Mouse (Mus musculus) lung, embryonic 14.5 days (tissue): ENCODE results near the gene Fars2. TPM values are rescaled to one million over a fixed set of nuclear protein-coding genes. Genes with fewer than 3 reads are reported as not detected.

Experiments used
- ATAC-seq: fragments of 200-750 bp; cut with Nextera tagmentation; 2 replicates; pipeline ENCODE4 v1.8.0; 2017; ENCODE audit warnings: mild to moderate bottlenecking, moderate TSS enrichment, moderate library complexity; ENCODE audit not compliant: insufficient read depth
- DNase-seq: peaks from one replicate; pipeline ENCODE4 v3.0.0-alpha.2; 2015
- H3K27ac ChIP-seq: fragments of 300-500 bp; sonication (generic); 2 replicates; pipeline ENCODE4 v1.5.1; 2014; ENCODE audit warnings: low read depth, mild to moderate bottlenecking, moderate library complexity
- H3K27me3 ChIP-seq: fragments of 300-500 bp; sonication (generic); 2 replicates; pipeline ENCODE4 v1.6.1; 2014; ENCODE audit warnings: low read length, control low read depth; ENCODE audit not compliant: insufficient read depth
- H3K36me3 ChIP-seq: fragments of 300-500 bp; sonication (generic); 2 replicates; pipeline ENCODE4 v1.6.1; 2014; ENCODE audit warnings: control low read depth; ENCODE audit not compliant: insufficient read depth
- H3K4me1 ChIP-seq: fragments of 300-500 bp; sonication (generic); 2 replicates; pipeline ENCODE4 v1.6.1; 2014; ENCODE audit warnings: antibody characterized with exemption, control low read depth; ENCODE audit not compliant: insufficient read depth
- H3K4me2 ChIP-seq: fragments of 300-500 bp; sonication (generic); 2 replicates; pipeline ENCODE4 v1.6.1; 2014; ENCODE audit warnings: mild to moderate bottlenecking
- H3K4me3 ChIP-seq: fragments of 300-500 bp; sonication (generic); 2 replicates; pipeline ENCODE4 v1.5.1; 2014; ENCODE audit warnings: low read depth, low read length
- H3K9ac ChIP-seq: fragments of 300-500 bp; sonication (generic); 2 replicates; pipeline ENCODE4 v1.6.1; 2014
- H3K9me3 ChIP-seq: fragments of 300-500 bp; sonication (generic); 2 replicates; pipeline ENCODE4 v1.6.1; 2016; ENCODE audit warnings: low read depth, low read length, control low read depth
- CTCF ChIP-seq: IDR thresholded peaks from 2 replicates; pipeline ENCODE4 v1.5.1; 2016; ENCODE audit warnings: antibody characterized with exemption, low read depth
- WGBS: fragments of 180-500 bp; shearing (Covaris S2); extraction: QIAGEN DNeasy Blood & Tissue Kit; methylation state at CpG from one replicate; pipeline ENCODE4 v1.1.7; 2014; 5-methylcytosine and 5-hydroxymethylcytosine counted together
- polyA plus RNA-seq: library from polyadenylated mRNA; unstranded; fragments of >200 nt; fragmentation: Nextera tagmentation; extraction: Ambion mirVana; gene quantifications from 2 replicates; pipeline ENCODE4 v1.2.1, GENCODE M21; 2014

Gene Fars2
- polyA plus RNA-seq, 1 experiment from 2014 or later, result 29.3 TPM

- H3K9ac ChIP-seq, result no peak overlapping the region
- no peak for TF ChIP-seq CTCF
- no peaks in the 10 kb centered on the region; the same call in 1 of the 2 replicates for H3K9me3 ChIP-seq
- WGBS, result 70% methylated on average over 2 of the region's 2 CpGs
- no peaks in the 10 kb centered on the region for H3K27me3 ChIP-seq
- no peak overlapping the region for H3K4me2 ChIP-seq
- no peaks in the 10 kb centered on the region for H3K36me3 ChIP-seq
- H3K4me3 ChIP-seq, result no peak overlapping the region
- no peak overlapping the region for H3K27ac ChIP-seq
- DNase-seq (peak; percentile 41), ATAC-seq (no peak)
- H3K4me1 ChIP-seq, result no peaks in the 10 kb centered on the region
Observed at GRCm38 (mm10) chr13:36493294-36493693, 376.1 kb downstream of the Fars2 start.

GRCm38 (mm10) chr13:36493762-36494161 is 376.6 kb downstream of the Fars2 start:
- Histone ChIP-seq H3K4me2 (no peak overlapping the region), H3K4me3 (no peak overlapping the region), H3K36me3 (no peaks in the 10 kb centered on the region), H3K27ac (no peak overlapping the region), H3K9ac (no peak overlapping the region), H3K27me3 (no peaks in the 10 kb centered on the region), H3K9me3 (no peaks in the 10 kb centered on the region; the same call in 1 of the 2 replicates), H3K4me1 (no peaks in the 10 kb centered on the region)
- DNase-seq (no peak), ATAC-seq (no peak)
- WGBS, result 76% methylated on average over 7 of the region's 7 CpGs
- TF ChIP-seq CTCF, result no peak

GRCm38 (mm10) chr13:36495980-36496379 is 378.8 kb downstream of the Fars2 start:
- no peak overlapping the region for H3K27ac ChIP-seq
- no peaks in the 10 kb centered on the region; the same call in 1 of the 2 replicates for H3K9me3 ChIP-seq
- no peaks in the 10 kb centered on the region for H3K4me1 ChIP-seq
- DNase-seq, result no peak
- no peaks in the 10 kb centered on the region for H3K27me3 ChIP-seq
- H3K4me2 ChIP-seq, result no peak overlapping the region
- no peak overlapping the region for H3K9ac ChIP-seq
- H3K4me3 ChIP-seq, result no peak overlapping the region
- ATAC-seq, result no peak
- H3K36me3 ChIP-seq, result no peaks in the 10 kb centered on the region
- WGBS, result 88% methylated on average over 2 of the region's 2 CpGs
- TF ChIP-seq CTCF, result no peak

GRCm38 (mm10) chr13:36497346-36497745 is 380.1 kb downstream of the Fars2 start:
- no peak overlapping the region for H3K4me3 ChIP-seq
- 0 out of 2 replicates have a peak overlapping the region, but pooled peaks have one; percentile 64 for H3K27ac ChIP-seq
- no peak for TF ChIP-seq CTCF
- peak; percentile 94 for DNase-seq
- no peaks in the 10 kb centered on the region; the same call in 1 of the 2 replicates for H3K9me3 ChIP-seq
- no peak overlapping the region for H3K9ac ChIP-seq
- no peak overlapping the region for H3K4me2 ChIP-seq
- no peaks in the 10 kb centered on the region for H3K36me3 ChIP-seq
- H3K27me3 ChIP-seq, result no peaks in the 10 kb centered on the region
- H3K4me1 ChIP-seq, result no peaks in the 10 kb centered on the region
- ATAC-seq, result peak; percentile 85
- WGBS, result 39% methylated on average over 4 of the region's 4 CpGs

- Histone ChIP-seq H3K27ac (no peak overlapping the region), H3K4me2 (no peak overlapping the region), H3K27me3 (no peaks in the 10 kb centered on the region), H3K4me1 (no peaks in the 10 kb centered on the region), H3K4me3 (no peak overlapping the region), H3K9me3 (no peaks in the 10 kb centered on the region; the same call in 1 of the 2 replicates), H3K36me3 (no peaks in the 10 kb centered on the region), H3K9ac (no peak overlapping the region)
- DNase-seq, result no peak
- 64% methylated on average over 4 of the region's 4 CpGs for WGBS
- TF ChIP-seq CTCF, result no peak
- no peak for ATAC-seq
Observed at GRCm38 (mm10) chr13:36500370-36500905, 383.2 kb downstream of the Fars2 start.

- Histone ChIP-seq H3K36me3 (no peaks in the 10 kb centered on the region), H3K27me3 (no peaks in the 10 kb centered on the region), H3K9me3 (no peaks in the 10 kb centered on the region), H3K4me3 (no peak overlapping the region), H3K9ac (no peak overlapping the region), H3K4me2 (no peak overlapping the region), H3K4me1 (no peaks in the 10 kb centered on the region), H3K27ac (no peak overlapping the region)
- TF ChIP-seq CTCF, result no peak
- ATAC-seq, result no peak
- no peak for DNase-seq
- 65% methylated on average over 3 of the region's 3 CpGs for WGBS
Observed at GRCm38 (mm10) chr13:36503551-36503950, 386.3 kb downstream of the Fars2 start.

GRCm38 (mm10) chr13:36503991-36504390 is 386.8 kb downstream of the Fars2 start:
- no peak for DNase-seq
- H3K27ac ChIP-seq, result no peak overlapping the region
- H3K4me3 ChIP-seq, result no peak overlapping the region
- no peaks in the 10 kb centered on the region for H3K4me1 ChIP-seq
- H3K27me3 ChIP-seq, result no peaks in the 10 kb centered on the region
- no peaks in the 10 kb centered on the region for H3K36me3 ChIP-seq
- no peaks in the 10 kb centered on the region for H3K9me3 ChIP-seq
- no peak overlapping the region for H3K9ac ChIP-seq
- no peak for ATAC-seq
- TF ChIP-seq CTCF, result no peak
- no peak overlapping the region for H3K4me2 ChIP-seq
- 82% methylated on average over 7 of the region's 7 CpGs for WGBS
